Mouse (Mus musculus) midbrain, embryonic 13.5 days (tissue): ENCODE measurements around the gene Cpne7. TPM values are rescaled to one million over a fixed set of nuclear protein-coding genes. Genes with fewer than 3 reads are reported as not detected.

Experiments
- ATAC-seq: fragments of 200-750 bp; cut with Nextera tagmentation; 2 replicates; pipeline ENCODE4 v1.8.0; 2017; ENCODE audit warnings: mild to moderate bottlenecking, moderate TSS enrichment, moderate library complexity
- H3K27ac ChIP-seq: fragments of 300-500 bp; sonication (generic); 2 replicates; pipeline ENCODE4 v1.5.1; 2015; ENCODE audit warnings: inconsistent platforms, mild to moderate bottlenecking, moderate library complexity
- H3K27me3 ChIP-seq: fragments of 300-500 bp; sonication (generic); 2 replicates; pipeline ENCODE4 v1.6.1; 2015; ENCODE audit warnings: mild to moderate bottlenecking, inconsistent platforms
- H3K36me3 ChIP-seq: fragments of 300-500 bp; sonication (generic); 2 replicates; pipeline ENCODE4 v1.6.1; 2015; ENCODE audit warnings: mild to moderate bottlenecking, inconsistent platforms
- H3K4me1 ChIP-seq: fragments of 300-500 bp; sonication (generic); replicated peaks from 2 replicates; pipeline ENCODE4 v1.6.1; 2015; ENCODE audit warnings: inconsistent platforms
- H3K4me2 ChIP-seq: fragments of 300-500 bp; sonication (generic); replicated peaks from 2 replicates; pipeline ENCODE4 v1.6.1; 2015; ENCODE audit warnings: moderate library complexity, mild to moderate bottlenecking, inconsistent platforms
- H3K4me3 ChIP-seq: fragments of 300-500 bp; sonication (generic); replicated peaks from 2 replicates; pipeline ENCODE4 v1.5.1; 2015; ENCODE audit warnings: mild to moderate bottlenecking, inconsistent platforms
- H3K9ac ChIP-seq: fragments of 300-500 bp; sonication (generic); replicated peaks from 2 replicates; pipeline ENCODE4 v1.6.1; 2015; ENCODE audit warnings: mild to moderate bottlenecking, inconsistent platforms
- H3K9me3 ChIP-seq: fragments of 300-500 bp; sonication (generic); 2 replicates; pipeline ENCODE4 v1.6.1; 2016; ENCODE audit warnings: mild to moderate bottlenecking, inconsistent platforms
- WGBS: fragments of 180-500 bp; shearing (Covaris S2); methylation state at CpG from one replicate; pipeline ENCODE4 v1.1.7; 2015; 5-methylcytosine and 5-hydroxymethylcytosine counted together
- polyA plus RNA-seq: library from polyadenylated mRNA; unstranded; fragments of >200 nt; fragmentation: Nextera tagmentation; extraction: Ambion mirVana; gene quantifications from 2 replicates; pipeline ENCODE4 v1.2.1, GENCODE M21; 2015

The Cpne7 gene
- 1.6 and 1.9 TPM in 2 replicates for polyA plus RNA-seq

DNA sequence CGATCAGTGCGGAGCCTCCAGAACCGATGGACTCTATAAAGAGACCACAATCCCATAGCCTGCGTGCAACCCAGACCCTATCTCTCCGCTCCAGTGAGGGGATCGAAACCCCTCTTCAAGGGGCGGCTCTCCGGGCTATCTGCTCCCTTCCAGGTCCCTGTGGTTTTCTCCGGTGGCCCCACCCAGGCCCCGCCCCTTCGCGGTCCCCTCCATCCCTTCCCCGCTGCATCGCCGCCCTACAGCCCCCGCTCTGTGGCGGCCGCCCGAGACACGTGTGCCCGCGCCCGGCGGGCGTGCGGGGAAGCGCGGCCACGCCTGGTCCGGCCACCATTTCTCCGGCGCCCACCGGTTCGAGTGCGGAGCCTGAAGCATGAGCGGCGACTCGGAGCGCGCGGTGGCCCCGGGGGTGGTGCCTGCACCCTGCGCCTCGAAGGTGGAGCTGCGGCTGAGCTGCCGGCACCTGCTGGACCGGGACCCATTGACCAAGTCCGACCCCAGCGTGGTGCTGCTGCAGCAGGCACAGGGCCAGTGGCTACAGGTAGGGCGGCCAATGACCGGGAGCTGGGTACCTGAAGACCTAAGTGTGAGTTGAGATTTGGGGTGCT lies at the start of gene Cpne7:
Cpne7 (plus strand) TSS at position 248 of the 605 bp plus-strand sequence.
- H3K4me1 ChIP-seq, result peaks cover 14% of the 10 kb centered on the region
- peak within 1 kb of the TSS; percentile 64 for H3K9ac ChIP-seq
- H3K4me2 ChIP-seq, result peak within 1 kb of the TSS; percentile 75
- peak within 1 kb of the TSS; percentile 45 for H3K4me3 ChIP-seq
- no peaks in the 10 kb centered on the region for H3K36me3 ChIP-seq
- ATAC-seq, result peak; percentile 68
- peaks cover 52% of the 10 kb centered on the region for H3K27me3 ChIP-seq
- under 1% methylated on average over 41 of the region's 51 CpGs for WGBS
- no peaks in the 10 kb centered on the region for H3K9me3 ChIP-seq
- no peak within 1 kb of the TSS for H3K27ac ChIP-seq

DNA sequence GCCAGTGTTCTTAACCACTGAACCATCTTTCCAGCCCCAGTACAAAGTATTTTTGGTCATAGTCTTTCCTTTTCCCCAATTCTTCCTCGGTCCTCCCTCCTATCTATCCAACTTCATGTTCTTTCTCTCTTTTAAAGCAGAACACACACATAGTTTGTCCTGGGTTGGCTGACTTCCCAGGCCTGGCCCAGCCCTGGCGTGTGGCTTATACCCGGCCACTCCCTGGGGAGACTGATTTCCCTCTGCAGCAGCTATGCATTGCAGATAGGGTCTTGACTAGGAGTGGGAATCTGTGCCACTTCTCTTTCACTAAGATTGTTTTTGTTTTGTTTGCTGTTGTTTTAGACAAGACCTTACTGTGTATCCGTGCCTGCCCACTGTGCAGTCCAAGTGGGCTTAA lies 46.0 kb upstream of the Cpne7 start:
- 86% methylated on average over 4 of the region's 4 CpGs for WGBS
- Histone ChIP-seq H3K9me3 (no peaks in the 10 kb centered on the region), H3K4me1 (peaks cover 16% of the 10 kb centered on the region), H3K4me2 (no peak overlapping the region), H3K27me3 (no peaks in the 10 kb centered on the region), H3K36me3 (peaks cover 65% of the 10 kb centered on the region), H3K27ac (no peak overlapping the region), H3K4me3 (no peak overlapping the region), H3K9ac (0 out of 2 replicates have a peak overlapping the region, but pooled peaks have one; percentile 5)
- ATAC-seq, result no peak

DNA sequence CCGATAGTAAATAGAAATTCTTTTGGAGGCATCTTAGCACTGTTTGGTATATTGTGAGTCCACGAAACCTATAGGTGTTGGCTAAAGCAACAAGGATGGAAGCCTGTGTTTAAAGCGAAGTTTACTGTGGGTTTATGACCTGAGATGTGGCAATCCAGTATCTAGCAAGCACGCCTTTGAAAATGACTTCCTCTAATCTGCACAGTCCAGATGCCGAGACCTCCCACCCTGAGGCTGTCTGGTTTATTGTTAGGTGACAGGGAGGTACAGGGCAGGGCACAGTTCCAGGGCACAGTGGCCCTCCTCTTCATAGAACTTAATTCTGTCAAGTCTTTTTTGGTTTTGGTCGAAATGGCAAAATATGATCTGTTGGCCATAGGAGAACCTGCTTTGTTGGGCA lies 40.0 kb upstream of the Cpne7 start:
- H3K27ac ChIP-seq, result no peak overlapping the region
- no peak overlapping the region for H3K4me2 ChIP-seq
- peaks cover 95% of the 10 kb centered on the region for H3K36me3 ChIP-seq
- WGBS, result 95% methylated on average over 6 of the region's 6 CpGs
- H3K9ac ChIP-seq, result no peak overlapping the region
- no peaks in the 10 kb centered on the region for H3K4me1 ChIP-seq
- no peak overlapping the region for H3K4me3 ChIP-seq
- no peak for ATAC-seq
- no peaks in the 10 kb centered on the region for H3K27me3 ChIP-seq
- no peaks in the 10 kb centered on the region for H3K9me3 ChIP-seq

DNA sequence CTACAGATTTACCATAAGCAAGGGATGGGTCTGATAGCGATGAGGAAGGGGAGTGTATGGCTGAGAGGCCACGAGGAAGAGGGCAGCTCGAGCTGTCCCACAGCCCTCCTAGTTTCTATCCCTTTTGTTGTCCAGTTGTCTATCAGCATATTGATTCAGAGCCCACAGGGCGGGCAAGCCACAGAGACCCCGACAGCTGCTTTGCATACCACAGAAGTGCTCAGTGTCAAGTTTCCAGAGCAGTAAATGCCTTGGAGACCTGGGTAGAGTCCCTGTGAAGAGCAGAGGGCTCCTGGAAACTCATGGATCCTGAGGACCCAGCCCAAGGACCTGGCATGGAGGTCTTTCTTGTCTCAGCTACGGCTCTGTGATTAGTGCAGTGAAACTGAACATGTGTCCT lies 34.2 kb upstream of the Cpne7 start:
- H3K4me1 ChIP-seq, result no peaks in the 10 kb centered on the region
- peaks cover 97% of the 10 kb centered on the region for H3K36me3 ChIP-seq
- no peak overlapping the region for H3K4me3 ChIP-seq
- WGBS, result 83% methylated on average over 6 of the region's 6 CpGs
- H3K9ac ChIP-seq, result no peak overlapping the region
- no peaks in the 10 kb centered on the region for H3K9me3 ChIP-seq
- no peak overlapping the region for H3K27ac ChIP-seq
- H3K27me3 ChIP-seq, result no peaks in the 10 kb centered on the region
- H3K4me2 ChIP-seq, result no peak overlapping the region
- ATAC-seq, result no peak

DNA sequence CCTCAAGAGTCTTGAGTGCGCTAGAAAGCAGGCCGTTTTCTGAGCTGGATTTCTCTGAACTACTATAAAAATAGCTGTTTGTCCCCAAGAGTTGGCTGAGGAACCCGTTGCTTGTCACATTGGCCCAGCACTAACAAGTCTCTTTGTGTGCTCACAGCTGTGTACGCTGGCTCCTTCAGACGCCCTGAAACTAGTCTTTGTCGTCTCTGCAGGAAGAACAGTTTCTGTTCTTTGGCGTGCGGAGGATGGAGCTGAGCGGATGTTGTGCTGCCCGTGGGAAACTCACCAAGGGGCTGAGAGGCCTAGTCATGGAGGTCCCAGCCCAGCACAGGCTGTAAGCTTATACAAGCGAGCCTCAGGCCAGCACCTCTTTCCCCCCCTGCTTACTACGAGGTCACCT lies 33.6 kb upstream of the Cpne7 start:
- H3K27ac ChIP-seq, result no peak overlapping the region
- WGBS, result 90% methylated on average over 12 of the region's 12 CpGs
- H3K36me3 ChIP-seq, result peaks cover 99% of the 10 kb centered on the region

DNA sequence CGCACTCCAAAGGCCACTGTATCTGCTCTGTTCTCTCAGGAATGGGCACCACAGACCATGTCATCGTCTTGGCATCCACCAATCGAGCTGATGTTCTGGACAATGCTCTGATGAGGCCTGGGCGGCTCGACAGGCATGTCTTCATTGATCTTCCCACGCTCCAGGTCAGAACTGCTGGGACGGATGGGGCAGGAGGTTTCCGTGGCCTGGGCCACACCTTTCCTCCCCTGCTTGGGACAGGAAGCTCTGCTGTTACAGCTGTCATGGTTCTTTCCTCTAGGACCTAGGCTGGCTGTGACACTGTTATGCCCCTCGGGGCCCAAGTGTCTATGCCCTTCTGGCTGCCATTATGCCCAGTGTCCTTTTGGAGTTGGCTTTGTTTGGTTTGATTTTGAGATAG lies 29.9 kb upstream of the Cpne7 start:
- Histone ChIP-seq H3K4me3 (no peak overlapping the region), H3K4me2 (no peak overlapping the region), H3K36me3 (peaks cover 100% of the 10 kb centered on the region), H3K27me3 (no peaks in the 10 kb centered on the region), H3K9ac (no peak overlapping the region), H3K4me1 (no peaks in the 10 kb centered on the region), H3K9me3 (no peaks in the 10 kb centered on the region), H3K27ac (no peak overlapping the region)
- 91% methylated on average over 9 of the region's 9 CpGs for WGBS
- ATAC-seq, result no peak

More for the DNA sequence above, 33.6 kb upstream of the Cpne7 start:
- no peak for ATAC-seq
- no peaks in the 10 kb centered on the region for H3K27me3 ChIP-seq
- H3K4me1 ChIP-seq, result no peaks in the 10 kb centered on the region
- no peak overlapping the region for H3K9ac ChIP-seq
- no peak overlapping the region for H3K4me3 ChIP-seq
- no peaks in the 10 kb centered on the region for H3K9me3 ChIP-seq
- H3K4me2 ChIP-seq, result no peak overlapping the region

DNA sequence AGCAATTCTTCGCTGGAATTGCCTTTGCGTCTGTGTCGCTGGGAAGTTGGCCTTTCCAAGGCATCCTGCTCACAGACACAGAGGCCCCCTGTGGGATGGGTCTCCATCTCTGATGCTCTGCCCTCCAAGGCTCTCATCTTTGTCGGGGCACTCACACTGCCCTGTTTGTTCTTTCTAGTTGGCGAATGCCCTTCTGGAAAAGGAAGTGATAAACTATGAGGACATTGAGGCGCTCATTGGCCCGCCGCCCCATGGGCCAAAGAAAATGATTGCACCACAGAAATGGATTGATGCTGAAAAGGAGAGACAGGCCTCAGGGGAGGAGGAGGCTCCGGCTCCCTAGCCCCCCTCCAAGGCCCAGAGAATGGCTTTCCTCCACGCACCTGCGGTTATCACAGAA lies 20.0 kb upstream of the Cpne7 start:
- ATAC-seq, result no peak
- Histone ChIP-seq H3K9me3 (no peaks in the 10 kb centered on the region), H3K36me3 (peaks cover 53% of the 10 kb centered on the region), H3K4me1 (peaks cover 4% of the 10 kb centered on the region), H3K9ac (0 out of 2 replicates have a peak overlapping the region, but pooled peaks have one; percentile 15), H3K4me2 (no peak overlapping the region), H3K4me3 (no peak overlapping the region), H3K27me3 (no peaks in the 10 kb centered on the region), H3K27ac (no peak overlapping the region)
- WGBS, result 92% methylated on average over 11 of the region's 11 CpGs

DNA sequence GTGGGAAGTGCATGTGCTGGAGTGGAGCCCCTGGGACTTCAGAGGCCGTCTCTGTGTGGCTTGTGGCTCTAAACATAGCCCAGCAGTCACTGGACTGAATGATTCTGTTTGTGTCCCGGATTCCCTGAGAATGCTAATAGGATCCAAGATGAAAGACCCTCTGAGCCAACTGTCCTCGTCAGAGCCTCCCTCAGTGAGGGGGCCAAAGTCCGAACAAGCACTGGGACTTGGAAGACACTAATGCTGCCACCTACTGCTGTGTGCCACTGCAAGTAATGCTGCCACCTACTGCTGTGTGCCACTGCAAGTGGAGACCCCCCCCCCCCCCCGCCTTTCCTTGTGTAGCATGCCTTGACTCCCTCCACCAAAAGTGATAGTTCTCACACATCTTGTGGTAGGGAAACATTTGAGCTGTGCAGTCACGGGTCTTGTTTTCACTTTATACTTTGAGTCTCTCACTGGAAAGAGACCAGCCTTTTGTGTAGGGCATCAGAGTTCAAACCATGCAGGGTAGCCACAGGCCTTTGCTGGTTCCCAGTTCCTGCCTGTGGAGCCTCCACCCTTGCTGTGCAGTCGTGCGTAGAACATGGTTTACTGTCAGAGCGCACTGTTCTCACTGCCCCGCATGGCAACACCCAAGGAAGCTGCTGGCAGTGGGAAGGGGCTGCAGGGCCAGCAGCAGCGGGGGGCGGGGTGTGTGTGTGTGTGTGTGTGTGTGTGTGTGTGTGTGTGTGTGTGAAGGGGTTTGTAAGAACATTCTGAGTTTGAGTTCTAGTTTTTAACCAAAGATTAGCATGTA lies 19.2 kb upstream of the Cpne7 start:
- Histone ChIP-seq H3K9ac (no peak overlapping the region; the same call in 1 of the 2 replicates), H3K27me3 (no peaks in the 10 kb centered on the region), H3K4me3 (no peak overlapping the region), H3K36me3 (peaks cover 48% of the 10 kb centered on the region), H3K27ac (no peak overlapping the region), H3K4me1 (peaks cover 4% of the 10 kb centered on the region), H3K9me3 (no peaks in the 10 kb centered on the region), H3K4me2 (no peak overlapping the region)
- 72% methylated on average over 12 of the region's 12 CpGs for WGBS
- no peak for ATAC-seq

DNA sequence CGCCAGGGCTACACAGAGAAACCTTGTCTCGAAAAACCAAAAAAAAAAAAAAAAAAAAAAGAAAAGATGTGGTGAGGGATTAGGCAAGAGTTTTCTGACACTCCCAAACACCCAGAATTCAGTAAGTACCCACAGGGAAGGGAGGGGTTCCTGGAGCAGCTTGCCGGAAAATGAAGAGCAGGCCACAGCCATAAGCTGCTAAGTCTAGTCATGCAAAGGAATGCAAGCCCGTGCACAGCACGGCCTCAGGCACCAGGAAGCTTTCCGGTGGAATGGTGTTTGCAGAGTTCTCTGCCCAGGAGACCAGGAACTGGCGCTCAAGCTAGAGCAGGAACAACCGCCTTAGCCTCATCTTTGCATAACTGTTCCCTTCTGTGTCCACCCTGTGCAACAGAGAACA lies 16.9 kb upstream of the Cpne7 start:
- H3K27ac ChIP-seq, result no peak overlapping the region
- H3K9ac ChIP-seq, result no peak overlapping the region; the same call in 1 of the 2 replicates
- H3K4me2 ChIP-seq, result no peak overlapping the region
- peaks cover 16% of the 10 kb centered on the region for H3K4me1 ChIP-seq
- ATAC-seq, result no peak
- WGBS, result 54% methylated on average over 8 of the region's 8 CpGs
- H3K36me3 ChIP-seq, result peaks cover 47% of the 10 kb centered on the region
- no peaks in the 10 kb centered on the region for H3K27me3 ChIP-seq
- no peaks in the 10 kb centered on the region for H3K9me3 ChIP-seq
- H3K4me3 ChIP-seq, result no peak overlapping the region

DNA sequence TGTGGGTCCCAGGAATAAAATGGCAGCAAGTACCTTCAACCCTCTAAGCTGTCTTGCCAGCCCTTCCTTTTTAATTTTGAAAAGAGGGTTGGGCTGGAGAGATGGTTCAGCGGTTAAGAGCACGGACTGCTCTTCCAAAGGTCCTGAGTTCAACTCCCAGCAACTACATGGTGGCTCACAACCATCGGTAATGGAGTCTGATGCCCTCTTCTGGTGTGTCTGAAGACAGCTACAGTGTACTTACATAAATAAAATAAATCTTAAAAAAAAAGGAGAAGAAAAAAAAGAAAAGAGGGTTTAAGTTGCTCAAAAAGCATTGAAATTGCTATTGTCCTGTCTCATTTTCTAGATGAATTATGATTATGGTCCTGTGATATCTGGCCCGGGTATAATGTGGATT lies 15.9 kb upstream of the Cpne7 start:
- Histone ChIP-seq H3K36me3 (peaks cover 47% of the 10 kb centered on the region), H3K9me3 (no peaks in the 10 kb centered on the region), H3K27me3 (no peaks in the 10 kb centered on the region), H3K4me3 (no peak overlapping the region), H3K4me2 (no peak overlapping the region), H3K4me1 (peaks cover 16% of the 10 kb centered on the region), H3K27ac (no peak overlapping the region), H3K9ac (no peak overlapping the region)
- no peak for ATAC-seq
- WGBS, result 78% methylated on average over 4 of the region's 4 CpGs

DNA sequence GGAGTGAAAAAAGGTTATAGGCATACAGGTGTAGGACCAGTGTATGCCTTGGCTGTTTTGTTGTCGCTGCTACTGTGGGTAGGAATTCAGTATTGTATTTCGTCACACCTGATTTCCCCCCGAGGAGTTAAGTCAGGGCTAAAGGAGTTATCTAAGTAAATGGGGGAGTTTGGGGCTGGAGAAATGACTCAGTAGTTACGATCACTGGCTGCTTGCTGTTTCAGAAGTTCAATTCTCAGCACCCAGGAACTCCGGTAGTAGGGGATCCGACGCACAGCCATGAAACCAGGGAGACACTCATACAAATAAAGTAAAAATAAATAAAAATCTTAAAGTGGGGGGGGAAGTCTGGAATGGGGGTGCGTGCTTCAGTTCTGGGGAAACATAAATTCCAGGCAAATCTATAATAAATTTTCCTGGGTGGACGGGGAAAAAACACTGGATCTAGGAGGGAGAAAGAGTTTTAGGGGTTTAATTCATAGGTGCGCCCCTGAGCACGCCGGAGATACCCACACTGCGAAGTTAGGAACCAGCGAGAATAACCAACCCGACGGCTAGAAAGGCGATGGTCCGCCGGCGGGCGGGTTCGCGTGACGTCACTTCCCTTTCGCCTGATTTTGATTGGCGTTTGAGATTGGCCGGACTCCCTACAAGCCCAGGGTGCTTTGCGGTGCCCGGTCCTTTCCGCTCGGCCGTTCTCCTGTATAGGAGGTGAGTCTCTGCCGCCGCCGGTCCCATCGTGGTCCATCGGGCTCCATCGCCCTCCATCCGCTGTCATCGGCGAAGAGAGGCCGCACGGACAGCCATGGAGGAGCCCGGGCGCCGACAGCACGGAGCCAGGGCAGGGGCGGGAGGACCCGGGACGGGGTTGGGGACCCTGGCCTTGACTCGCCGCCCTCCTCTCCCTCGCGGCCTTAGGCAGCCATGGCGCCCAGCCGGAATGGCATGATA lies 15.2 kb upstream of the Cpne7 start, which contains the start of gene Rpl13:
Rpl13 (plus strand) TSS at position 616 of the 951 bp plus-strand sequence.
- Histone ChIP-seq H3K4me2 (peak within 1 kb of the TSS; percentile 96), H3K4me1 (peaks cover 16% of the 10 kb centered on the region), H3K27me3 (no peaks in the 10 kb centered on the region), H3K36me3 (peaks cover 44% of the 10 kb centered on the region), H3K4me3 (peak within 1 kb of the TSS; percentile 75), H3K9ac (peak within 1 kb of the TSS; percentile 99), H3K9me3 (no peaks in the 10 kb centered on the region), H3K27ac (peak within 1 kb of the TSS; percentile 92)
- ATAC-seq, result peak; percentile 98
- WGBS, result 2% methylated on average over 56 of the region's 56 CpGs
